29 mouse cellular contexts compared by ENCODE assay signal in the genomic region with DNA sequence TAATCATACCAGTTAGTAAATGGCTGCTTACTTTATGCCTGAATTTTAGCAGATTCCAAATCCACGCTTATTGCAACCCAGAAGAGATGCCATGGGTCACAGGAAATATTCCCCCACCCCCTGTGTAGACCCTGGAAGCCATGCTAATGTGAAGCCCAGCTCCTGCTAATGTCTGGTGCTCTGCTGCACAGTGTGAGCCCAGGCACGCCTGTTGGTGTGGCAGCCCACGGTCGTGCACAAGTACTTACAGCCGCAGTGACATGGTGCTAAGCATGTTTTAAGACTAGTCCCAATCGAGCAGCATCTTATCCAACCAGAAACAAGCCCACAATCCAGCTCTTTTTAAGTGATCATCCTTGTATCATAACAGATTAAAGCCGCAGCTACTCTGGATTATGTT.
DNase-seq lines count a peak whose midpoint lies in the region; ATAC-seq lines count a peak whose summit lies in the region.
"Had no signal": no experiment of that assay in that cellular context is flagged by ENCODE, and none has a peak within 500 bp of the region (broad histone marks: within the 10 kb centered on the region; RNA-seq: fewer than 3 reads in every experiment).

No protein-coding gene starts in this region.

- ATAC-seq in hindbrain, embryonic 11.5 days (ENCODE audit: low FRiP score): no peak
- no peak for ATAC-seq in hindbrain, embryonic 16.5 days
- ATAC-seq in midbrain, embryonic 11.5 days (ENCODE audit: low FRiP score): peak; percentile 50; the same call in 1 of the 2 replicates
- ATAC-seq in midbrain, embryonic 15.5 days (replicated peaks): no peak
- ATAC-seq: forebrain, embryonic 15.5 days; intestine, embryonic 15.5 days; Patski had no signal

- peak; percentile 4 for DNase-seq in hindbrain, embryonic 11.5 days (ENCODE audit: low spot score)
- DNase-seq in midbrain, embryonic 11.5 days (ENCODE audit: low spot score, missing footprints): peak; percentile 83
- DNase-seq in embryo, embryonic 10.5 days (ENCODE audit: low spot score): peak; percentile 5
- DNase-seq in layer of hippocampus, postnatal 25 days (ENCODE audit: extremely low spot score in 1 of 2, low spot score in 1 of 2): no peak
- DNase-seq: adrenal gland, postnatal 10 days; adrenal gland, postnatal 36 days; B cell, adult 2 months; cerebellum, adult 11 months; cerebellum, adult 2 months; cerebellum, adult 9-11 months; cerebellum, postnatal 25 days; gastrocnemius, postnatal 25 days; heart, adult 18-20 months; heart, postnatal 14 days; heart, postnatal 4 days had no signal

- H3K9ac ChIP-seq in hindbrain, embryonic 11.5 days (ENCODE audit: low read depth, low read length): no peak overlapping the region
- H3K9ac ChIP-seq in hindbrain, embryonic 16.5 days (ENCODE audit: low read depth, low read length): no peak overlapping the region
- no peak overlapping the region for H3K9ac ChIP-seq in midbrain, embryonic 11.5 days (ENCODE audit: low read length)
- H3K9ac ChIP-seq in midbrain, embryonic 15.5 days: no peak overlapping the region
- H3K9ac ChIP-seq: embryonic facial prominence, embryonic 13.5 days; forebrain, embryonic 12.5 days; forebrain, embryonic 15.5 days; heart, embryonic 13.5 days; hindbrain, embryonic 12.5 days; hindbrain, embryonic 15.5 days; intestine, embryonic 15.5 days had no signal

- H3K4me1 ChIP-seq in hindbrain, embryonic 11.5 days (replicated peaks; ENCODE audit: control insufficient read depth, insufficient read depth, low read length): no peaks in the 10 kb centered on the region
- H3K4me1 ChIP-seq in hindbrain, embryonic 16.5 days (ENCODE audit: control insufficient read depth, insufficient read depth, low read depth, low read length): no peaks in the 10 kb centered on the region
- H3K4me1 ChIP-seq in midbrain, embryonic 11.5 days (ENCODE audit: control insufficient read depth, insufficient read depth, low read length): peaks cover 3% of the 10 kb centered on the region; the same call in 1 of the 2 replicates
- 0 out of 2 replicates have a peak, but pooled peaks cover 3% of the 10 kb centered on the region for H3K4me1 ChIP-seq in midbrain, embryonic 15.5 days
- H3K4me1 ChIP-seq: embryonic facial prominence, embryonic 13.5 days; forebrain, embryonic 12.5 days; forebrain, embryonic 15.5 days; heart, embryonic 13.5 days; hindbrain, embryonic 12.5 days; hindbrain, embryonic 15.5 days; intestine, embryonic 15.5 days had no signal

- no peaks in the 10 kb centered on the region for H3K36me3 ChIP-seq in hindbrain, embryonic 11.5 days (ENCODE audit: control insufficient read depth, insufficient read depth, low read length)
- H3K36me3 ChIP-seq in hindbrain, embryonic 16.5 days (ENCODE audit: control insufficient read depth, insufficient read depth, low read length): no peaks in the 10 kb centered on the region
- no peaks in the 10 kb centered on the region for H3K36me3 ChIP-seq in midbrain, embryonic 11.5 days (ENCODE audit: control insufficient read depth, insufficient read depth, low read length)
- H3K36me3 ChIP-seq in midbrain, embryonic 15.5 days (replicated peaks): no peaks in the 10 kb centered on the region
- H3K36me3 ChIP-seq: embryonic facial prominence, embryonic 10.5 days; embryonic facial prominence, embryonic 13.5 days; forebrain, embryonic 12.5 days; forebrain, embryonic 15.5 days; G1E; heart, embryonic 13.5 days; hindbrain, embryonic 12.5 days; hindbrain, embryonic 15.5 days; intestine, embryonic 15.5 days had no signal

- no peak overlapping the region for H3K27ac ChIP-seq in hindbrain, embryonic 11.5 days (ENCODE audit: low read depth, low read length)
- no peak overlapping the region for H3K27ac ChIP-seq in hindbrain, embryonic 16.5 days (ENCODE audit: low read depth, low read length)
- no peak overlapping the region for H3K27ac ChIP-seq in midbrain, embryonic 11.5 days (ENCODE audit: low read depth, low read length)
- H3K27ac ChIP-seq in midbrain, embryonic 15.5 days: no peak overlapping the region
- H3K27ac ChIP-seq: embryonic facial prominence, embryonic 10.5 days; embryonic facial prominence, embryonic 13.5 days; forebrain, embryonic 12.5 days; forebrain, embryonic 15.5 days; heart, embryonic 13.5 days; hindbrain, embryonic 12.5 days; hindbrain, embryonic 15.5 days; intestine, embryonic 15.5 days had no signal

- H3K9me3 ChIP-seq in hindbrain, embryonic 11.5 days (ENCODE audit: control insufficient read depth, low read length): no peaks in the 10 kb centered on the region
- no peaks in the 10 kb centered on the region for H3K9me3 ChIP-seq in hindbrain, embryonic 16.5 days (ENCODE audit: control insufficient read depth, low read length)
- no peaks in the 10 kb centered on the region for H3K9me3 ChIP-seq in midbrain, embryonic 11.5 days (ENCODE audit: control insufficient read depth, low read length)
- H3K9me3 ChIP-seq in midbrain, embryonic 15.5 days: no peaks in the 10 kb centered on the region
- H3K9me3 ChIP-seq: embryonic facial prominence, embryonic 10.5 days; embryonic facial prominence, embryonic 13.5 days; forebrain, embryonic 12.5 days; forebrain, embryonic 15.5 days; heart, embryonic 13.5 days; hindbrain, embryonic 12.5 days; hindbrain, embryonic 15.5 days; intestine, embryonic 15.5 days had no signal

- WGBS in hindbrain, embryonic 11.5 days: 69% methylated on average over 7 of the region's 7 CpGs
- 56% methylated on average over 7 of the region's 7 CpGs for WGBS in hindbrain, embryonic 16.5 days
- WGBS in midbrain, embryonic 11.5 days: 39% methylated on average over 7 of the region's 7 CpGs
- WGBS in midbrain, embryonic 15.5 days: 38% methylated on average over 7 of the region's 7 CpGs

- H3K4me3 ChIP-seq in hindbrain, embryonic 11.5 days (ENCODE audit: low read depth, low read length): no peak overlapping the region
- H3K4me3 ChIP-seq in hindbrain, embryonic 16.5 days (ENCODE audit: low read length): no peak overlapping the region
- no peak overlapping the region for H3K4me3 ChIP-seq in midbrain, embryonic 11.5 days (ENCODE audit: low read depth, low read length)
- no peak overlapping the region for H3K4me3 ChIP-seq in midbrain, embryonic 15.5 days
- H3K4me3 ChIP-seq: embryonic facial prominence, embryonic 10.5 days; embryonic facial prominence, embryonic 13.5 days; erythroblast, embryonic 14.5 days; forebrain, embryonic 12.5 days; forebrain, embryonic 15.5 days; heart, embryonic 13.5 days; hindbrain, embryonic 12.5 days; hindbrain, embryonic 15.5 days; intestine, embryonic 15.5 days had no signal

- H3K27me3 ChIP-seq in hindbrain, embryonic 11.5 days (ENCODE audit: control insufficient read depth, insufficient read depth, low read length): no peaks in the 10 kb centered on the region
- H3K27me3 ChIP-seq in hindbrain, embryonic 16.5 days (replicated peaks; ENCODE audit: control insufficient read depth, insufficient read depth, low read length): no peaks in the 10 kb centered on the region
- H3K27me3 ChIP-seq in midbrain, embryonic 11.5 days (ENCODE audit: control insufficient read depth, insufficient read depth, low read length): no peaks in the 10 kb centered on the region
- no peaks in the 10 kb centered on the region for H3K27me3 ChIP-seq in midbrain, embryonic 15.5 days (replicated peaks)
- H3K27me3 ChIP-seq: CH12.LX; forebrain, embryonic 12.5 days; forebrain, embryonic 15.5 days; heart, embryonic 13.5 days; hindbrain, embryonic 12.5 days; hindbrain, embryonic 15.5 days; intestine, embryonic 15.5 days; Patski had no signal

- H3K4me2 ChIP-seq in hindbrain, embryonic 11.5 days (replicated peaks; ENCODE audit: low read depth, low read length): no peak overlapping the region
- H3K4me2 ChIP-seq in hindbrain, embryonic 16.5 days (ENCODE audit: low read length): no peak overlapping the region
- no peak overlapping the region for H3K4me2 ChIP-seq in midbrain, embryonic 11.5 days
- H3K4me2 ChIP-seq in midbrain, embryonic 15.5 days: no peak overlapping the region
- H3K4me2 ChIP-seq: embryonic facial prominence, embryonic 13.5 days; forebrain, embryonic 12.5 days; forebrain, embryonic 15.5 days; heart, embryonic 13.5 days; hindbrain, embryonic 12.5 days; hindbrain, embryonic 15.5 days; intestine, embryonic 15.5 days had no signal

Comparison
In these comparisons a context has a peak if more than half of its experiments do, and no peak if none do; other contexts are left out.
1. DNase-seq: peak in hindbrain, embryonic 11.5 days (single experiment), midbrain, embryonic 11.5 days (single experiment) and embryo, embryonic 10.5 days (single experiment); none in layer of hippocampus, postnatal 25 days (0 of 2).